Mouse (Mus musculus) frontal cortex, postnatal 14 days (tissue): ENCODE measurements around the gene Trem2.
"Not testable (repeated sequence)": the region's sequence is repeated elsewhere in the genome, so short reads cannot be mapped to it uniquely, and the experiment has no call there.

Experiments used
- DNase-seq, 2 experiments: peaks; one replicate each; pipeline ENCODE4 v3.0.0; 2022; ENCODE audit warnings: low spot score in 2 of 2

Trem2 gene

GRCm38 (mm10) chr17:48350681-48351193 lies 4.5 kb downstream of the Trem2 start:
- no peak for DNase-seq

- DNase-seq = not testable (repeated sequence)
These were observed 6.8 kb downstream of the Trem2 start for GRCm38 (mm10) chr17:48352976-48353375.

GRCm38 (mm10) chr17:48355822-48356221 lies 9.6 kb downstream of the Trem2 start:
- no peak for DNase-seq

GRCm38 (mm10) chr17:48357892-48358291 lies 11.7 kb downstream of the Trem2 start:
- no peak for DNase-seq

- no peak for DNase-seq
These were observed 13.4 kb downstream of the Trem2 start, which contains the start of gene Treml1 for GRCm38 (mm10) chr17:48359616-48360015. TSS of gene Treml1 (plus strand) at chr17:48359916.

GRCm38 (mm10) chr17:48360462-48360861 lies 14.3 kb downstream of the Trem2 start:
- no peak for DNase-seq

- no peak for DNase-seq
These were observed 16.1 kb downstream of the Trem2 start for GRCm38 (mm10) chr17:48362346-48362745.

GRCm38 (mm10) chr17:48362966-48363365 lies 16.8 kb downstream of the Trem2 start:
- peak; percentile 30 to 42 for DNase-seq

- no peak for DNase-seq
These were observed 17.3 kb downstream of the Trem2 start for GRCm38 (mm10) chr17:48363421-48363965.

- DNase-seq = no peak
These were observed 19.4 kb downstream of the Trem2 start for GRCm38 (mm10) chr17:48365511-48366155.

GRCm38 (mm10) chr17:48366806-48367205 lies 20.6 kb downstream of the Trem2 start:
- DNase-seq = no peak

- DNase-seq = no peak
These were observed 25.4 kb downstream of the Trem2 start for GRCm38 (mm10) chr17:48371621-48372020.

GRCm38 (mm10) chr17:48372987-48373386 lies 26.8 kb downstream of the Trem2 start:
- DNase-seq = peak; percentile 20

GRCm38 (mm10) chr17:48376102-48376501 lies 29.9 kb downstream of the Trem2 start:
- no peak for DNase-seq

- DNase-seq = no peak
These were observed 32.8 kb downstream of the Trem2 start for GRCm38 (mm10) chr17:48379050-48379449.

- no peak for DNase-seq
These were observed 39.7 kb downstream of the Trem2 start for GRCm38 (mm10) chr17:48385786-48386461.

GRCm38 (mm10) chr17:48388666-48389065 lies 42.5 kb downstream of the Trem2 start:
- no peak for DNase-seq

- DNase-seq = no peak
These were observed 43.2 kb downstream of the Trem2 start for GRCm38 (mm10) chr17:48389442-48389841.

- DNase-seq = no peak
These were observed 45.2 kb downstream of the Trem2 start for GRCm38 (mm10) chr17:48391446-48391845.

GRCm38 (mm10) chr17:48392616-48393015 lies 46.4 kb downstream of the Trem2 start:
- DNase-seq = no peak

- no peak for DNase-seq
These were observed 55.5 kb downstream of the Trem2 start for GRCm38 (mm10) chr17:48401710-48402109.

GRCm38 (mm10) chr17:48402751-48403150 lies 56.5 kb downstream of the Trem2 start:
- DNase-seq = no peak
